Mouse (Mus musculus) urinary bladder, postnatal 0 days (tissue): Measurements from ENCODE around the gene Axl. TPM values are rescaled to one million over a fixed set of nuclear protein-coding genes. Genes with fewer than 3 reads are reported as not detected.

ENCODE experiments used
- microRNA-seq: library from miRNA; unstranded; fragments of <30 nt; microRNA quantifications from one replicate; pipeline ENCODE4, GENCODE M21; 2016
- polyA plus RNA-seq: library from polyadenylated mRNA; unstranded; fragments of >200 nt; fragmentation: Nextera tagmentation; extraction: Ambion mirVana; gene quantifications from 2 replicates; pipeline ENCODE4 v1.2.1, GENCODE M21; 2015

Gene Axl
- 113 and 121 TPM in 2 replicates for polyA plus RNA-seq

GRCm38 (mm10) chr7:25788220-25789128 lies at the start of gene Axl:
Axl (minus strand) TSS chr7:25788705.

DNA sequence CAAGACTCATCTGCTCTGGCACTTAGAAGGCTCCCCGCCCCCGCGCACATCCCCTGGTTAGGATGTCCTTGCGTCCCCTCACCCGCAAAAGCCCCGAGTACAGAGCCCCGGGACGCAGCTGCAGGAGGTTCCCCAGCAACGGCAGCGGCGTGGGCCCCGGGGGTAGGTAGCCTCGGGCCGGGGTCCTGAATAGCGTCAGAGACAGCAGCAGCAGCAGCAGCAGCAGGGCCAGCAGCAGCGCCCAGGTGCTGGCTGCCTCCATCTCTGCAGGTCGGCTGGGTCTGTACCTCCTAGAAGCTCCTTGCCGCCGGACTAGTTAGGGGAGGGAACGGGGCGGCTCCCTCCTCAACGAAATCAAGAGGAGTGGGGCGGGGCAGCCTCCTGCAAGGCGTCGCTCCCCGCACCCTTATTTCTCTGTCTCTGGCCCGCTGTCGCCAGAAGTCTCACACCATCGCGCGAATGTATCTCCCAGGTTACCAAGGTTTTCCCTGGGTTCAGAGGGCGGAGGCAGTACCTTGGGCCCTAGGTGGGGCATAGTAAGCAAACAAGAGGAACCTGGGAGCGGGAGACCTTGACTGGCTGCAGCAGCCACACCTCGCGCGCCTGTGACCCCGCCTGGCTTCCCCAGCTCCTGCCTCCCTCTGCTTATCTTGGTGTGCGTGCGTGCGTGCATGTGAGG lies 27.9 kb upstream of the Axl start, which contains the start of gene Cyp2s1:
Gene Cyp2s1, minus strand, starts transcription at position 673 of the 679 bp plus-strand sequence.

DNA sequence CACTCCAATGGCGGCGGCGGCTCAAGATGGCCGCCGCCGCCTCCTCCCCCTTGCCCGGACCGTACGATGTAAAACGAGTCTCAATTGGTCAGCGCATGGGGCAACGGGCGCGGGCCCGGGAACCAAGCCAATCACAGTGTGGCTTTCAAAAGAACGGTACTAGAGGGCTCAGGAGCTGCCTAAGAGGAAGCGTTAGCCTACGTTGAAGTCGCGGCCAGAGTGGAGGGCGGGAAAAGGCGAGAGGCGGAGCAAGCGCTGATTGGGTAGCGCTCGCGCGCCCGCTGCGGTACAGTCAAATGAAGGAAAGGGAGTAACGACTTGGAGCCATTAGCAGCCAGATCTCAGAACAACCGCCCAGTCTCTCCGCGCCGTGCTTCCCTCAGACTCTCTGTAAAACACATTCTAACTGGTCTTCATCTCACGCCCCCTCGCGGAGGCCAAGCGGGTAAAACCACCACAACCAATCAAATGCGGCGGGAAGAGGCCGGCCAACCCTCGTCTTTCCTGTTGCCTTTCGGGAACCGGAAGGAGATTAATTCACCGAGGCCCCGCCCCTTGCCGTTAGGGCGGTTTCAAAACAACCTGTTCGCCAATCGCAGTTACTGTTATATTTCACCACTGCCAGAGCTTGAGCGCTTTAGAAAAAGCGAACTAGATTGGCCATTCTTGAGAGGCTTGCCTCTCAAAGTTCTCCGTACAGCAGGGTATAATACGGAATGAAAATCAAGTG lies 33.6 kb downstream of the Axl start, which contains the start of gene Hnrnpul1:
Gene Hnrnpul1, minus strand, starts transcription at position 20 of the 730 bp plus-strand sequence.

DNA sequence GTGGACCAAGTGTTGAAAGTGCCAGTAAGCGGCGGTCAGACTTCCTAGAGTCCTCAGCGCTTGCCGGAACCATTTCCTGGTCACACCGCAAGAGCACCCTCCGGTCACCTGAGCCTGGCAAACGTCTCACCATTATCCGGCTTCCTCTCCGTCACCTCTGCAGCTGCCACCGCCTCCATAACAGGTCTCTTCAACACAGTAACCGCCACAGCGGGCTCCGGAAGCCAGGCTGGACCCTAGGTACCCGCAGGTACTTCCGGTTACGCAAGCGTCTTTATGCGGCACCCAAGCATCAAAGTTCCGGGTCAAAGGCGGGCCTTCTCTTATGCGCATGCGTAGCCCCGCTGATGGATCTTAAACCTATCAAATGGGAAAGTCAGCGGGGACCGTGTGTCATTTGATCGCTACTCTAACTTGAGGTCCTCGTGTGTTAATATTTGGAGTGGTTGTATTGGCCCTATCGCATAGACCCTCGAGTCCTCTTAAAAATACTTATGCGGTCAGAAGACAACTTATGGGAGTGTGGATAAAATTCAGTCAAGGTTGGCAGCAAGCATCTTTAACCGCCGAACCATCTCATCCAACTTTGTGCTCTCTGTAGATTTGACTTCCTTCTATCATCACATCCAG lies 69.6 kb downstream of the Axl start, which contains the start of gene Ccdc97:
Gene Ccdc97, minus strand, starts transcription at position 301 of the 630 bp plus-strand sequence.

Small RNA genes lying within 50 kb of the gene (microRNA-seq; reads per million reads assigned to microRNA genes)
- not detected for gene Gm24865

Other genes starting within 250 kb of the Axl start
- gene Ceacam2, start 248.8 kb downstream of the Axl start, polyA plus RNA-seq = 0.13 and 0.18 TPM in 2 replicates
- gene Erich4, start 172.8 kb downstream of the Axl start, polyA plus RNA-seq = not detected in 2 replicates
- gene Dmac2, start 169.3 kb downstream of the Axl start, polyA plus RNA-seq = 18.6 and 18.8 TPM in 2 replicates
- 8.5 and 9.1 TPM in 2 replicates for gene B3gnt8, start 162.1 kb downstream of the Axl start, polyA plus RNA-seq
- gene Bckdha, start 129.7 kb downstream of the Axl start, polyA plus RNA-seq = 42.6 and 55.7 TPM in 2 replicates
- gene Exosc5, start 129.5 kb downstream of the Axl start, polyA plus RNA-seq = 52.0 and 62.6 TPM in 2 replicates
- 0.76 and 1.2 TPM in 2 replicates for gene Tmem91, start 113.5 kb downstream of the Axl start, polyA plus RNA-seq
- gene B9d2, start 107.9 kb downstream of the Axl start, polyA plus RNA-seq = 14.7 and 19.9 TPM in 2 replicates
- gene Tgfb1, start 101.7 kb downstream of the Axl start, polyA plus RNA-seq = 2.9 and 3.4 TPM in 2 replicates
- 12.6 and 14.4 TPM in 2 replicates for gene Ccdc97, start 69.6 kb downstream of the Axl start, polyA plus RNA-seq
- 25.2 and 31.9 TPM in 2 replicates for gene Hnrnpul1, start 33.9 kb downstream of the Axl start, polyA plus RNA-seq
- gene Cyp2s1, start 28.2 kb upstream of the Axl start, polyA plus RNA-seq = 10.5 and 11.8 TPM in 2 replicates
- not detected in 2 replicates for gene Cyp2b10, start 108.9 kb upstream of the Axl start, polyA plus RNA-seq